Mouse (Mus musculus): ENCODE results near the gene Lrpprc. TPM values are rescaled to one million over a fixed set of nuclear protein-coding genes. Genes with fewer than 3 reads are reported as not detected.
A peak's percentile ranks its signal among the peaks of the same experiment; 100 is the strongest.

Lrpprc gene
- polyA plus RNA-seq, 1 experiment from 2014 or later: 41.1 TPM

GRCm38 (mm10) chr17:84758971-84759370 lies 31.6 kb downstream of the Lrpprc start:
- WGBS: 87% methylated on average over 8 of the region's 8 CpGs
- Histone ChIP-seq H3K36me3 (peaks cover 35% of the 10 kb centered on the region), H3K27me3 (no peaks in the 10 kb centered on the region), H3K9me3 (no peaks in the 10 kb centered on the region), H3K4me3 (no peak overlapping the region), H3K4me1 (peaks cover 8% of the 10 kb centered on the region), H3K9ac (no peak overlapping the region), H3K27ac (no peak overlapping the region), H3K4me2 (no peak overlapping the region)
- ATAC-seq (ENCODE audit: insufficient number of reproducible peaks, insufficient read depth, low FRiP score, low TSS enrichment, low read depth): no peak

- Histone ChIP-seq H3K27me3 (no peaks in the 10 kb centered on the region), H3K36me3 (peaks cover 32% of the 10 kb centered on the region), H3K4me1 (peaks cover 8% of the 10 kb centered on the region), H3K4me3 (no peak overlapping the region), H3K9me3 (no peaks in the 10 kb centered on the region), H3K4me2 (peak overlapping the region; percentile 3; the same call in 1 of the 2 replicates), H3K9ac (0 out of 2 replicates have a peak overlapping the region, but pooled peaks have one; percentile 44), H3K27ac (peak overlapping the region; percentile 64)
- 30% methylated on average over 10 of the region's 10 CpGs for WGBS
- no peak for ATAC-seq (ENCODE audit: insufficient number of reproducible peaks, insufficient read depth, low FRiP score, low TSS enrichment, low read depth)
Observed at GRCm38 (mm10) chr17:84758374-84758773, 32.2 kb downstream of the Lrpprc start.

DNA sequence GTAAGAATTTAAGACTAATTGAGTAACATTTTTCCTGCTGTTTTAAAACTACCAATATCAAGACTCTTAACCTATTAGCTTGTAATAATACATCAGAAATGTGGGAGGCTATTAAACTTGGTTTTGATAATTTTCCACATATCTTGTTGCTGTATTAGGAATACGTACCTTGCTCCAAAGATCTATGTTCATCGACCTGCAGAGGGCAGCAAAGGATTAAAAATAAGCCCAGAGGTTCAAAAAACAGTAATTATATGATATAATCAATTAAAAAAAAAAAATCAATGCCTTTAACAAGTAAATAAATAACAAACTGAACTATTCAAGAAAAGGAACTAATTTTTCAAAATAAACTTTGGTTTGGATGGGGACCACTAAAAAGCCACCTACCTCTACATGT lies 34.5 kb downstream of the Lrpprc start:
- H3K4me1 ChIP-seq: peaks cover 8% of the 10 kb centered on the region
- ATAC-seq (ENCODE audit: insufficient number of reproducible peaks, insufficient read depth, low FRiP score, low TSS enrichment, low read depth): no peak
- H3K27ac ChIP-seq: no peak overlapping the region
- no peak overlapping the region for H3K4me3 ChIP-seq
- H3K4me2 ChIP-seq: no peak overlapping the region
- WGBS: 54% methylated on average over 2 of the region's 2 CpGs
- H3K9me3 ChIP-seq: no peaks in the 10 kb centered on the region
- H3K27me3 ChIP-seq: no peaks in the 10 kb centered on the region
- H3K36me3 ChIP-seq: peaks cover 33% of the 10 kb centered on the region
- no peak overlapping the region for H3K9ac ChIP-seq

DNA sequence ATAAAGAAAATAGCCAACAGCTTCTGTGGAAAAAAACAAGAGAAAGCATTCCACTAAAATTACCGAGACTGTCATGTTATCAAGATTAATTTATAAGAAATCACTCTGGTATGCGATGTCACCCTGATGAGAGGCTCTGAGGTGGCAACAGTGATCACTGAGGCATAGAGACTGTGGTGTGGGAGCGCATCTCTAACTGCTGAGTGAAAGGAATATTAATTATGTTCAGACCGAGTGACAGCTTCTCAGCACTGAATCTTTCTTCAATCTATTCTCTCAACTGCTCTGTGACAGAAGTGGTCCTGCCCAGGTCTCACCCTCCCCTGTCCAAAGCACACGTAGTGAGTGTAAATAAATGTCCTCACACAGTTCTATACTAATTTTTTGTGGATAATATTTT lies 37.1 kb downstream of the Lrpprc start:
- H3K27me3 ChIP-seq: no peaks in the 10 kb centered on the region
- no peak overlapping the region for H3K4me2 ChIP-seq
- no peak for ATAC-seq (ENCODE audit: insufficient number of reproducible peaks, insufficient read depth, low FRiP score, low TSS enrichment, low read depth)
- no peak overlapping the region for H3K9ac ChIP-seq
- H3K4me3 ChIP-seq: no peak overlapping the region
- H3K36me3 ChIP-seq: peaks cover 33% of the 10 kb centered on the region
- H3K27ac ChIP-seq: no peak overlapping the region
- WGBS: 82% methylated on average over 5 of the region's 5 CpGs
- no peaks in the 10 kb centered on the region for H3K9me3 ChIP-seq
- H3K4me1 ChIP-seq: peaks cover 7% of the 10 kb centered on the region

DNA sequence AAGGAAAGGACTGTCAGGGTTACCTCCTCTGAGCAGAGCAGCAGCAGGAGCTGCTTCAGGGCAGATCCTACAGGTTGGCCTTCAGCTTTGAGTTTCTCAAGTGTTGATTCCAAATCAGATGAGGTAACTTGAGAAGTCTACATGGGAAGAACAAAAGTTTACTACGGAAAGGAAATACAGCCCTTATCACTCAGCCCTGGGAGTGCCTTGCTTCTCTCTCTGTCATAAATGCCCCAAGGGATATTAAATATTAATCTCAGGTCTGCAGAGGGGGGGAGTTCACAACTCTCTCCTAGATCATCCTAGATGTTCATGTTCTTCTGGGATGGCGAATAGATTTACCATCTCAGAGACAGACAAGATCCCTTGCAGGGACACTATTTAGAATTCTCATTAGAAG lies 38.3 kb downstream of the Lrpprc start:
- WGBS: 76% methylated on average over 2 of the region's 2 CpGs
- Histone ChIP-seq H3K4me2 (no peak overlapping the region), H3K36me3 (peaks cover 37% of the 10 kb centered on the region), H3K4me3 (no peak overlapping the region), H3K9ac (no peak overlapping the region), H3K27me3 (no peaks in the 10 kb centered on the region), H3K4me1 (peaks cover under 1% of the 10 kb centered on the region; the same call in 1 of the 2 replicates), H3K9me3 (no peaks in the 10 kb centered on the region), H3K27ac (no peak overlapping the region)
- no peak for ATAC-seq (ENCODE audit: insufficient number of reproducible peaks, insufficient read depth, low FRiP score, low TSS enrichment, low read depth)

GRCm38 (mm10) chr17:84751630-84752191 lies 38.9 kb downstream of the Lrpprc start:
- Histone ChIP-seq H3K27ac (no peak overlapping the region), H3K4me3 (no peak overlapping the region), H3K9me3 (no peaks in the 10 kb centered on the region), H3K36me3 (peaks cover 37% of the 10 kb centered on the region), H3K27me3 (no peaks in the 10 kb centered on the region), H3K4me1 (peaks cover 3% of the 10 kb centered on the region; the same call in 1 of the 2 replicates), H3K4me2 (no peak overlapping the region), H3K9ac (no peak overlapping the region)
- ATAC-seq (ENCODE audit: insufficient number of reproducible peaks, insufficient read depth, low FRiP score, low TSS enrichment, low read depth): no peak
- WGBS: 78% methylated on average over 8 of the region's 8 CpGs

DNA sequence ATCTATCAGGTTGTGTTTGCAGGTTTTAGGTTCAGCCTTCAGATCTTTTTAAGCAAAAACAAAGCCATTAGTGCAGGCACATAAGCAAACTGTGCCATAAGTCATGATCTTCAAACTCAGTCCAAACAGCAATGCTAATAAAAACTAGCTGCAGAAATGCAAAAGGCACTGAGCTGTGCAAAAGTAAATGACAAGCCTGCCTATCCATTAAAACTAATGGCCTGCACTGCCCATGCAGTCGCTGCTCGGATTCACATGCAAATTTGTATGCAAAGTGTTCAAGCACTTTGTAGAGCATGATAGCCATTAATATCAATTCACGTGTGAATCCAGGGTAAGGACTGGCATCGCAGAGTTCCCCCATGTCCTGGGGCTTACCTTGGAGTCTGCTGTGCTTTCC lies 40.5 kb downstream of the Lrpprc start:
- Histone ChIP-seq H3K36me3 (peaks cover 37% of the 10 kb centered on the region), H3K4me1 (peaks cover 3% of the 10 kb centered on the region; the same call in 1 of the 2 replicates), H3K4me3 (no peak overlapping the region), H3K27ac (no peak overlapping the region), H3K9me3 (no peaks in the 10 kb centered on the region), H3K9ac (no peak overlapping the region), H3K27me3 (no peaks in the 10 kb centered on the region), H3K4me2 (no peak overlapping the region)
- WGBS: 83% methylated on average over 4 of the region's 4 CpGs
- ATAC-seq (ENCODE audit: insufficient number of reproducible peaks, insufficient read depth, low FRiP score, low TSS enrichment, low read depth): no peak

GRCm38 (mm10) chr17:84749297-84749696 lies 41.3 kb downstream of the Lrpprc start:
- no peak for ATAC-seq (ENCODE audit: insufficient number of reproducible peaks, insufficient read depth, low FRiP score, low TSS enrichment, low read depth)
- Histone ChIP-seq H3K4me1 (peaks cover 3% of the 10 kb centered on the region; the same call in 1 of the 2 replicates), H3K9ac (no peak overlapping the region), H3K27ac (no peak overlapping the region), H3K27me3 (no peaks in the 10 kb centered on the region), H3K36me3 (peaks cover 37% of the 10 kb centered on the region), H3K4me3 (no peak overlapping the region), H3K4me2 (no peak overlapping the region), H3K9me3 (no peaks in the 10 kb centered on the region)
- WGBS: 71% methylated on average over 8 of the region's 8 CpGs

DNA sequence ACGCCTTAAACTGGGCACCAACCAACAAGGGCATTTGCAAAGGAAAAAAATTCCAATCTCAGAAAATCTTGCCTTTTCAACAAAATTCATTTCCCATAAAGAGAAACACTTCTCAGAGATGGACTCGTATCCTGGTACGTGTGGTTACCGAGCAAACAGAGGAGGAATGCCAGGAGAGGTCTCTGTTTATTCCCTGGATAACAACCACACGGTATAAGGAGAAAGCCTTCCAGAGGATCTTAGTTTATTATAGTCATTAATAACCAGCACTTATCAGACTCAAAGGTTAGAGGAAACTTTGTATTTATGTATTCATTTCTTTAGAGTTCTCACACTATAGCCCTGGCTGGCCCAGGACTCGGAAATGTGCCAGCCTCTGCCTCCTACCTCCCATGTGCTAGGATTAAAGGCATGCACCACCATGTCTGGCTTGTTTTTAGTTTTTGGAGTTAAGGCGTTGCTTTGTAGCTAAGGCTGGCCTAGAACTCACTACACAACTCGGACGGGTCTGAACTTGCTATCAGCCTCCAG lies 42.4 kb downstream of the Lrpprc start:
- H3K27ac ChIP-seq: no peak overlapping the region
- WGBS: 88% methylated on average over 9 of the region's 9 CpGs
- no peak for ATAC-seq (ENCODE audit: insufficient number of reproducible peaks, insufficient read depth, low FRiP score, low TSS enrichment, low read depth)

DNA sequence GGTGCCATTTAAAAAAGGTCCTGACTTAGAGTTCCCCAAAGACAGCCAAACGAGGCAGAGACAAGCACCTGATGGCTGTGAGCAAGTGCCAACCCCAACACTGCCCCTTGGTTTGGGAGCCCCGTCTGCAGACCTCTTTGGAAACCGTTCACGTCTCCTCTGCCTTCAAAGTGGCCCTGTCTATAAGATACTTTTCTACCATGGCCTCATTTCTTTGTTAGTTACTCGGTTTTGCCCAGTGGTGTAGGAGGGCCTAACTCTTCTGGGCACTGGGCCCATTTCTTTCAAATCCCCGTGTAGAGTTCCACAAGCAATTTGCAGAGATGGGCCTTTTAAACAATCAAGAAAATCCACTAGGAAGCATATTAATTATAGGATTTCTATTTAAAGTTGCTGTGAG lies 43.4 kb downstream of the Lrpprc start:
- WGBS: 67% methylated on average over 6 of the region's 6 CpGs
- H3K9ac ChIP-seq: no peak overlapping the region
- peak overlapping the region; percentile 51; the same call in 1 of the 2 replicates for H3K27ac ChIP-seq
- no peaks in the 10 kb centered on the region for H3K27me3 ChIP-seq
- H3K9me3 ChIP-seq: no peaks in the 10 kb centered on the region
- H3K4me3 ChIP-seq: no peak overlapping the region
- H3K4me2 ChIP-seq: no peak overlapping the region
- peaks cover 8% of the 10 kb centered on the region for H3K4me1 ChIP-seq
- no peak for ATAC-seq (ENCODE audit: insufficient number of reproducible peaks, insufficient read depth, low FRiP score, low TSS enrichment, low read depth)
- peaks cover 28% of the 10 kb centered on the region for H3K36me3 ChIP-seq

More for the DNA sequence above, 42.4 kb downstream of the Lrpprc start:
- H3K27me3 ChIP-seq: no peaks in the 10 kb centered on the region
- H3K4me2 ChIP-seq: no peak overlapping the region
- H3K9ac ChIP-seq: no peak overlapping the region
- no peaks in the 10 kb centered on the region for H3K9me3 ChIP-seq
- H3K36me3 ChIP-seq: peaks cover 33% of the 10 kb centered on the region
- H3K4me3 ChIP-seq: no peak overlapping the region
- H3K4me1 ChIP-seq: peaks cover 5% of the 10 kb centered on the region

DNA sequence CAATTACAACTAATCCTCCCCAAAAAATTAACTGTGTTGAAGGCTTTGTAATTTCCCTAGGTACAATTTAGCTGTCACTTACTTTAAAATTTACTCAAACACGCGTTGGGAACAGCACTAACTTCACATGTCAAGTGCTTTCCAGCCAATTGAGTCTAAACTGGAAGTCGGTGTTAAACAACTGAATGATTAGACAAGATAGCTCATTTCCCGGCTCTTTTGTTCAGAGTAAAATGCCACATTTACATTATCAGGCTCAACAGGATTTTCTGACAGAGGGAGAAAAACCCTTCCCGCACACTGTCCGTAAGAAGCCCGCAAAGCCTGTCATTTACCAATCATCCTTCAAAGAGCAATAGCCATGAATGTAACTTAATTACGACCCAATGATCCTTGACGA lies 45.6 kb downstream of the Lrpprc start:
- Histone ChIP-seq H3K36me3 (peaks cover 13% of the 10 kb centered on the region), H3K27me3 (no peaks in the 10 kb centered on the region), H3K4me2 (no peak overlapping the region), H3K4me3 (no peak overlapping the region), H3K9ac (no peak overlapping the region), H3K9me3 (no peaks in the 10 kb centered on the region), H3K27ac (no peak overlapping the region), H3K4me1 (peaks cover 8% of the 10 kb centered on the region)
- ATAC-seq (ENCODE audit: insufficient number of reproducible peaks, insufficient read depth, low FRiP score, low TSS enrichment, low read depth): no peak
- 71% methylated on average over 9 of the region's 9 CpGs for WGBS

GRCm38 (mm10) chr17:84744256-84744655 lies 46.3 kb downstream of the Lrpprc start:
- WGBS: 79% methylated on average over 4 of the region's 4 CpGs
- Histone ChIP-seq H3K27me3 (no peaks in the 10 kb centered on the region), H3K4me3 (no peak overlapping the region), H3K27ac (no peak overlapping the region), H3K36me3 (peaks cover 11% of the 10 kb centered on the region), H3K9me3 (no peaks in the 10 kb centered on the region), H3K4me1 (peaks cover 8% of the 10 kb centered on the region), H3K4me2 (no peak overlapping the region), H3K9ac (no peak overlapping the region)
- no peak for ATAC-seq (ENCODE audit: insufficient number of reproducible peaks, insufficient read depth, low FRiP score, low TSS enrichment, low read depth)

Data from embryonic facial prominence, embryonic 13.5 days (tissue).